Mouse (Mus musculus): ENCODE measurements around the gene Zbtb38. TPM values are rescaled to one million over a fixed set of nuclear protein-coding genes. Genes with fewer than 3 reads are reported as not detected.

The Zbtb38 gene
- polyA plus RNA-seq, 1 experiment from 2014 or later: 52.3 TPM

GRCm38 (mm10) chr9:96753392-96753791 is 761 bp upstream of the Zbtb38 start:
- Histone ChIP-seq H3K9me3 (ENCODE audit: control insufficient read depth, low read length) (no peaks in the 10 kb centered on the region; the same call in 1 of the 2 replicates), H3K4me2 (ENCODE audit: low read length) (no peak overlapping the region), H3K27me3 (replicated peaks; ENCODE audit: control insufficient read depth, insufficient read depth, low read length) (no peaks in the 10 kb centered on the region), H3K4me3 (replicated peaks; ENCODE audit: low read length) (no peak overlapping the region), H3K36me3 (ENCODE audit: control insufficient read depth, insufficient read depth) (no peaks in the 10 kb centered on the region), H3K4me1 (replicated peaks; ENCODE audit: control insufficient read depth, insufficient read depth, low read length) (no peaks in the 10 kb centered on the region), H3K27ac (ENCODE audit: low read length) (no peak overlapping the region), H3K9ac (replicated peaks; ENCODE audit: low read depth, low read length) (no peak overlapping the region)
- no peak for ATAC-seq
- 89% methylated on average over 8 of the region's 8 CpGs for WGBS

- Histone ChIP-seq H3K9ac (replicated peaks; ENCODE audit: low read depth, low read length) (no peak overlapping the region), H3K4me3 (replicated peaks; ENCODE audit: low read length) (no peak overlapping the region), H3K36me3 (ENCODE audit: control insufficient read depth, insufficient read depth) (no peaks in the 10 kb centered on the region), H3K9me3 (ENCODE audit: control insufficient read depth, low read length) (no peaks in the 10 kb centered on the region; the same call in 1 of the 2 replicates), H3K4me1 (replicated peaks; ENCODE audit: control insufficient read depth, insufficient read depth, low read length) (no peaks in the 10 kb centered on the region), H3K4me2 (ENCODE audit: low read length) (no peak overlapping the region), H3K27ac (ENCODE audit: low read length) (no peak overlapping the region), H3K27me3 (replicated peaks; ENCODE audit: control insufficient read depth, insufficient read depth, low read length) (no peaks in the 10 kb centered on the region)
- ATAC-seq: no peak
- WGBS: 88% methylated on average over 15 of the region's 15 CpGs
Measured at GRCm38 (mm10) chr9:96751821-96752602, 619 bp downstream of the Zbtb38 start.

GRCm38 (mm10) chr9:96750636-96751035 is 2.0 kb downstream of the Zbtb38 start:
- ATAC-seq: no peak
- Histone ChIP-seq H3K27me3 (replicated peaks; ENCODE audit: control insufficient read depth, insufficient read depth, low read length) (no peaks in the 10 kb centered on the region), H3K9me3 (ENCODE audit: control insufficient read depth, low read length) (no peaks in the 10 kb centered on the region; the same call in 1 of the 2 replicates), H3K27ac (ENCODE audit: low read length) (no peak overlapping the region), H3K4me3 (replicated peaks; ENCODE audit: low read length) (no peak overlapping the region), H3K4me1 (replicated peaks; ENCODE audit: control insufficient read depth, insufficient read depth, low read length) (no peaks in the 10 kb centered on the region), H3K9ac (replicated peaks; ENCODE audit: low read depth, low read length) (no peak overlapping the region), H3K4me2 (ENCODE audit: low read length) (no peak overlapping the region), H3K36me3 (ENCODE audit: control insufficient read depth, insufficient read depth) (no peaks in the 10 kb centered on the region)
- 97% methylated on average over 11 of the region's 11 CpGs for WGBS

- WGBS: 95% methylated on average over 9 of the region's 9 CpGs
- Histone ChIP-seq H3K4me3 (replicated peaks; ENCODE audit: low read length) (no peak overlapping the region), H3K9me3 (ENCODE audit: control insufficient read depth, low read length) (no peaks in the 10 kb centered on the region; the same call in 1 of the 2 replicates), H3K9ac (replicated peaks; ENCODE audit: low read depth, low read length) (no peak overlapping the region), H3K4me2 (ENCODE audit: low read length) (no peak overlapping the region), H3K27ac (ENCODE audit: low read length) (no peak overlapping the region), H3K36me3 (ENCODE audit: control insufficient read depth, insufficient read depth) (no peaks in the 10 kb centered on the region), H3K27me3 (replicated peaks; ENCODE audit: control insufficient read depth, insufficient read depth, low read length) (no peaks in the 10 kb centered on the region), H3K4me1 (replicated peaks; ENCODE audit: control insufficient read depth, insufficient read depth, low read length) (no peaks in the 10 kb centered on the region)
- no peak for ATAC-seq
Measured at GRCm38 (mm10) chr9:96746527-96746926, 6.1 kb downstream of the Zbtb38 start.

- Histone ChIP-seq H3K4me1 (replicated peaks; ENCODE audit: control insufficient read depth, insufficient read depth, low read length) (no peaks in the 10 kb centered on the region), H3K4me3 (replicated peaks; ENCODE audit: low read length) (no peak overlapping the region), H3K27me3 (replicated peaks; ENCODE audit: control insufficient read depth, insufficient read depth, low read length) (no peaks in the 10 kb centered on the region), H3K9ac (replicated peaks; ENCODE audit: low read depth, low read length) (no peak overlapping the region), H3K27ac (ENCODE audit: low read length) (no peak overlapping the region), H3K4me2 (ENCODE audit: low read length) (no peak overlapping the region), H3K36me3 (ENCODE audit: control insufficient read depth, insufficient read depth) (no peaks in the 10 kb centered on the region), H3K9me3 (ENCODE audit: control insufficient read depth, low read length) (no peaks in the 10 kb centered on the region; the same call in 1 of the 2 replicates)
- WGBS: 91% methylated on average over 2 of the region's 2 CpGs
- ATAC-seq: no peak
Measured at GRCm38 (mm10) chr9:96744909-96745308, 7.7 kb downstream of the Zbtb38 start.

- no peak overlapping the region for H3K9ac ChIP-seq (replicated peaks; ENCODE audit: low read depth, low read length)
- no peaks in the 10 kb centered on the region for H3K4me1 ChIP-seq (replicated peaks; ENCODE audit: control insufficient read depth, insufficient read depth, low read length)
- no peak overlapping the region for H3K4me3 ChIP-seq (replicated peaks; ENCODE audit: low read length)
- H3K36me3 ChIP-seq (ENCODE audit: control insufficient read depth, insufficient read depth): no peaks in the 10 kb centered on the region
- no peaks in the 10 kb centered on the region; the same call in 1 of the 2 replicates for H3K9me3 ChIP-seq (ENCODE audit: control insufficient read depth, low read length)
- no peak overlapping the region for H3K4me2 ChIP-seq (ENCODE audit: low read length)
- no peak for ATAC-seq
- H3K27ac ChIP-seq (ENCODE audit: low read length): no peak overlapping the region
- no peaks in the 10 kb centered on the region for H3K27me3 ChIP-seq (replicated peaks; ENCODE audit: control insufficient read depth, insufficient read depth, low read length)
- WGBS: 79% methylated on average over 17 of the region's 17 CpGs
Measured at GRCm38 (mm10) chr9:96741365-96742085, 11.1 kb downstream of the Zbtb38 start.

- ATAC-seq: no peak
- Histone ChIP-seq H3K4me2 (ENCODE audit: low read length) (no peak overlapping the region), H3K9me3 (ENCODE audit: control insufficient read depth, low read length) (no peaks in the 10 kb centered on the region; the same call in 1 of the 2 replicates), H3K36me3 (ENCODE audit: control insufficient read depth, insufficient read depth) (no peaks in the 10 kb centered on the region), H3K9ac (replicated peaks; ENCODE audit: low read depth, low read length) (no peak overlapping the region), H3K4me1 (replicated peaks; ENCODE audit: control insufficient read depth, insufficient read depth, low read length) (no peaks in the 10 kb centered on the region), H3K27me3 (replicated peaks; ENCODE audit: control insufficient read depth, insufficient read depth, low read length) (no peaks in the 10 kb centered on the region), H3K27ac (ENCODE audit: low read length) (no peak overlapping the region), H3K4me3 (replicated peaks; ENCODE audit: low read length) (no peak overlapping the region)
- 61% methylated on average over 15 of the region's 15 CpGs for WGBS
Measured at GRCm38 (mm10) chr9:96740712-96741364, 11.8 kb downstream of the Zbtb38 start.

GRCm38 (mm10) chr9:96739808-96740711 is 12.6 kb downstream of the Zbtb38 start:
- no peaks in the 10 kb centered on the region; the same call in 1 of the 2 replicates for H3K9me3 ChIP-seq (ENCODE audit: control insufficient read depth, low read length)
- WGBS: 88% methylated on average over 22 of the region's 22 CpGs
- H3K9ac ChIP-seq (replicated peaks; ENCODE audit: low read depth, low read length): no peak overlapping the region
- no peaks in the 10 kb centered on the region for H3K27me3 ChIP-seq (replicated peaks; ENCODE audit: control insufficient read depth, insufficient read depth, low read length)
- H3K36me3 ChIP-seq (ENCODE audit: control insufficient read depth, insufficient read depth): no peaks in the 10 kb centered on the region
- H3K4me3 ChIP-seq (replicated peaks; ENCODE audit: low read length): no peak overlapping the region
- no peaks in the 10 kb centered on the region for H3K4me1 ChIP-seq (replicated peaks; ENCODE audit: control insufficient read depth, insufficient read depth, low read length)
- H3K27ac ChIP-seq (ENCODE audit: low read length): no peak overlapping the region
- no peak overlapping the region for H3K4me2 ChIP-seq (ENCODE audit: low read length)
- ATAC-seq: no peak

Data from forebrain, embryonic 16.5 days (tissue).